Mouse (Mus musculus) G1E-ER4 (cell line): ENCODE results near the gene Gadd45b. TPM values are rescaled to one million over a fixed set of nuclear protein-coding genes. Genes with fewer than 3 reads are reported as not detected.

Source experiments
- GATA1 ChIP-seq: IDR thresholded peaks from one replicate; pipeline ENCODE4 v1.8.0; 2012; ENCODE audit warnings: low read length, inconsistent platforms
- polyA plus RNA-seq: library from polyadenylated mRNA; stranded (reverse); fragments of >175 nt; gene quantifications from 2 replicates; pipeline ENCODE4 v1.2.3, GENCODE M21; 2012

Gadd45b gene
- polyA plus RNA-seq, 1 experiment, result 1.3 TPM

GRCm38 (mm10) chr10:80975478-80975877, 45.6 kb downstream of the Gadd45b start:
- no peak for TF ChIP-seq GATA1

GRCm38 (mm10) chr10:80981564-80982112, 51.8 kb downstream of the Gadd45b start:
- TF ChIP-seq GATA1, result no peak

Other genes starting within 250 kb of the Gadd45b start
- 30.7 and 34.7 TPM in 2 replicates for gene Mob3a, start 228.1 kb upstream of the Gadd45b start, polyA plus RNA-seq
- gene Izumo4, start 227.9 kb upstream of the Gadd45b start, polyA plus RNA-seq, result 8.3 and 10.8 TPM in 2 replicates
- 37.8 and 38.4 TPM in 2 replicates for gene Ap3d1, start 187.8 kb upstream of the Gadd45b start, polyA plus RNA-seq
- gene Dot1l, start 174.9 kb upstream of the Gadd45b start, polyA plus RNA-seq, result 127 and 130 TPM in 2 replicates
- gene Sf3a2, start 131.9 kb upstream of the Gadd45b start, polyA plus RNA-seq, result 777 and 944 TPM in 2 replicates
- gene Plekhj1, start 131.4 kb upstream of the Gadd45b start, polyA plus RNA-seq, result 234 and 304 TPM in 2 replicates
- 2.3 TPM in 2 replicates for gene Amh, start 124.8 kb upstream of the Gadd45b start, polyA plus RNA-seq
- gene Jsrp1, start 116.6 kb upstream of the Gadd45b start, polyA plus RNA-seq, result 0.11 TPM in 1 of 2 replicates, not detected in the other
- 1,739 and 1,884 TPM in 2 replicates for gene Oaz1, start 103.4 kb upstream of the Gadd45b start, polyA plus RNA-seq
- gene Lingo3, start 86.0 kb upstream of the Gadd45b start, polyA plus RNA-seq, result not detected in 2 replicates
- gene Lsm7, start 74.9 kb upstream of the Gadd45b start, polyA plus RNA-seq, result 360 and 413 TPM in 2 replicates
- gene Sppl2b, start 74.8 kb upstream of the Gadd45b start, polyA plus RNA-seq, result 125 and 130 TPM in 2 replicates
- 0.02 and 0.04 TPM in 2 replicates for gene Tmprss9, start 58.2 kb upstream of the Gadd45b start, polyA plus RNA-seq
- gene Timm13, start 29.1 kb upstream of the Gadd45b start, polyA plus RNA-seq, result 399 and 510 TPM in 2 replicates
- gene Lmnb2, start 11.8 kb upstream of the Gadd45b start, polyA plus RNA-seq, result not detected in 2 replicates
- 0.43 and 0.56 TPM in 2 replicates for gene Gng7, start 84.9 kb downstream of the Gadd45b start, polyA plus RNA-seq
- not detected in 2 replicates for gene Diras1, start 95.6 kb downstream of the Gadd45b start, polyA plus RNA-seq
- gene Slc39a3, start 107.4 kb downstream of the Gadd45b start, polyA plus RNA-seq, result 11.6 and 12.0 TPM in 2 replicates
- gene Sgta, start 130.1 kb downstream of the Gadd45b start, polyA plus RNA-seq, result 175 and 216 TPM in 2 replicates
- 100 and 104 TPM in 2 replicates for gene Thop1, start 140.0 kb downstream of the Gadd45b start, polyA plus RNA-seq
- gene Creb3l3, start 168.8 kb downstream of the Gadd45b start, polyA plus RNA-seq, result not detected in 2 replicates
- 394 and 482 TPM in 2 replicates for gene Map2k2, start 175.8 kb downstream of the Gadd45b start, polyA plus RNA-seq
- 103 and 129 TPM in 2 replicates for gene Zbtb7a, start 205.1 kb downstream of the Gadd45b start, polyA plus RNA-seq
- 74.1 and 84.8 TPM in 2 replicates for gene Pias4, start 237.8 kb downstream of the Gadd45b start, polyA plus RNA-seq
- 1,558 and 2,919 TPM in 2 replicates for gene Eef2, start 246.6 kb downstream of the Gadd45b start, polyA plus RNA-seq